Mouse (Mus musculus): ENCODE data around the gene Tmem255a. TPM values are rescaled to one million over a fixed set of nuclear protein-coding genes. Genes with fewer than 3 reads are reported as not detected.
A peak's percentile ranks its signal among the peaks of the same experiment; 100 is the strongest.

The Tmem255a gene
- 1 to 10 TPM in 1 of 2 experiments, under 1 TPM in 1; 0.26 to 1.1 TPM for total RNA-seq (2021)
- long read RNA-seq, experiment 1: 0 reads
- long read RNA-seq, experiment 2: 0 reads

GRCm38 (mm10) chrX:38251851-38252571, at the start of gene Tmem255a:
Gene Tmem255a, minus strand, starts transcription at chrX:38252439.
- peak; percentile 5 for DNase-seq (ENCODE audit: low spot score)

GRCm38 (mm10) chrX:38259610-38260009, 7.4 kb upstream of the Tmem255a start:
- DNase-seq (ENCODE audit: low spot score): no peak

- DNase-seq (ENCODE audit: low spot score): no peak
Measured at GRCm38 (mm10) chrX:38250352-38250950, 1.8 kb downstream of the Tmem255a start.

GRCm38 (mm10) chrX:38249640-38250351, 2.4 kb downstream of the Tmem255a start:
- peak; percentile 28 for DNase-seq (ENCODE audit: low spot score)

- no peak for DNase-seq (ENCODE audit: low spot score)
Measured at GRCm38 (mm10) chrX:38247601-38248000, 4.6 kb downstream of the Tmem255a start.

GRCm38 (mm10) chrX:38247108-38247507, 5.1 kb downstream of the Tmem255a start:
- no peak for DNase-seq (ENCODE audit: low spot score)

GRCm38 (mm10) chrX:38237731-38238130, 14.5 kb downstream of the Tmem255a start:
- DNase-seq (ENCODE audit: low spot score): peak; percentile 22

GRCm38 (mm10) chrX:38229888-38230287, 22.4 kb downstream of the Tmem255a start:
- no peak for DNase-seq (ENCODE audit: low spot score)

- no peak for DNase-seq (ENCODE audit: low spot score)
Measured at GRCm38 (mm10) chrX:38222757-38223156, 29.5 kb downstream of the Tmem255a start.

GRCm38 (mm10) chrX:38217676-38217991, 34.6 kb downstream of the Tmem255a start:
- no peak for DNase-seq (ENCODE audit: low spot score)

GRCm38 (mm10) chrX:38216986-38217675, 35.1 kb downstream of the Tmem255a start:
- no peak for DNase-seq (ENCODE audit: low spot score)

GRCm38 (mm10) chrX:38207392-38207791, 44.8 kb downstream of the Tmem255a start:
- no peak for DNase-seq (ENCODE audit: low spot score)

- no peak for DNase-seq (ENCODE audit: low spot score)
Measured at GRCm38 (mm10) chrX:38201816-38202215, 50.4 kb downstream of the Tmem255a start.

GRCm38 (mm10) chrX:38190458-38190764, 61.8 kb downstream of the Tmem255a start:
- DNase-seq (ENCODE audit: low spot score): no peak

- DNase-seq (ENCODE audit: low spot score): peak; percentile 85
Measured at GRCm38 (mm10) chrX:38189552-38190457, 62.4 kb downstream of the Tmem255a start, which contains the start of gene Zbtb33. Gene Zbtb33, plus strand, starts transcription at chrX:38189793.

- DNase-seq (ENCODE audit: low spot score): no peak
Measured at GRCm38 (mm10) chrX:38185520-38185919, 66.7 kb downstream of the Tmem255a start.

GRCm38 (mm10) chrX:38181608-38182258, 70.5 kb downstream of the Tmem255a start:
- peak; percentile 43 for DNase-seq (ENCODE audit: low spot score)

- no peak for DNase-seq (ENCODE audit: low spot score)
Measured at GRCm38 (mm10) chrX:38180656-38181607, 71.3 kb downstream of the Tmem255a start.

- peak; percentile 39 for DNase-seq (ENCODE audit: low spot score)
Measured at GRCm38 (mm10) chrX:38179891-38180310, 72.3 kb downstream of the Tmem255a start.

Data from gastrocnemius, adult 18-20 months (tissue).